Mouse (Mus musculus) MEL (cell line): Measurements from ENCODE around the gene Cd68.
A peak's percentile ranks its signal among the peaks of the same experiment; 100 is the strongest.

Source experiments
- CTCF ChIP-seq, 3 experiments: IDR thresholded peaks in 2 of 3; conservative IDR thresholded peaks in 1 of 3; 2 replicates each; pipeline ENCODE4 v1.5.1; 2011 to 2012; ENCODE audit warnings: low read length in 3 of 3, low read depth in 2 of 3, mild to moderate bottlenecking in 2 of 3, improper control_type of control experiment in 1 of 3, inconsistent platforms in 1 of 3, mixed read lengths in 1 of 3, moderate library complexity in 1 of 3; ENCODE audit not compliant: control insufficient read depth in 1 of 3, insufficient read depth in 1 of 3, poor library complexity in 1 of 3, severe bottlenecking in 1 of 3
- EP300 ChIP-seq, 2 experiments: IDR thresholded peaks; 2 replicates each; pipeline ENCODE4 v1.6.1; 2011; ENCODE audit warnings: improper control_type of control experiment in 2 of 2, low read length in 2 of 2, low read depth in 1 of 2, mild to moderate bottlenecking in 1 of 2
- GATA1 ChIP-seq: IDR thresholded peaks from 2 replicates; pipeline ENCODE4 v1.6.1; 2011; ENCODE audit warnings: low read depth, low read length, improper control_type of control experiment
- JUND ChIP-seq: IDR thresholded peaks from 2 replicates; pipeline ENCODE4 v1.6.1; 2011; ENCODE audit warnings: low read depth, mild to moderate bottlenecking, improper control_type of control experiment, low read length
- MAFK ChIP-seq: IDR thresholded peaks from 2 replicates; pipeline ENCODE4 v1.6.1; 2011; ENCODE audit warnings: low read depth, mild to moderate bottlenecking, low read length, improper control_type of control experiment, borderline replicate concordance
- RCOR1 ChIP-seq: IDR thresholded peaks from 2 replicates; pipeline ENCODE4 v1.6.1; 2012; ENCODE audit warnings: low read depth, mild to moderate bottlenecking, inconsistent platforms, low read length, improper control_type of control experiment
- TCF12 ChIP-seq: IDR thresholded peaks from 2 replicates; pipeline ENCODE4 v1.6.1; 2014; ENCODE audit warnings: low read depth, mild to moderate bottlenecking, inconsistent platforms, low read length, improper control_type of control experiment, moderate library complexity
- USF1 ChIP-seq: IDR thresholded peaks from 2 replicates; pipeline ENCODE4 v1.6.1; 2014; ENCODE audit warnings: low read depth, mild to moderate bottlenecking, inconsistent platforms, low read length, improper control_type of control experiment, moderate library complexity
- ZMIZ1 ChIP-seq: IDR thresholded peaks from 2 replicates; pipeline ENCODE4 v1.6.1; 2012; ENCODE audit warnings: low read depth, mild to moderate bottlenecking, inconsistent platforms, low read length, improper control_type of control experiment, moderate library complexity

GRCm38 (mm10) chr11:69662213-69662966 is 3.6 kb downstream of the Cd68 start, which contains the start of gene Mpdu1:
- TF ChIP-seq USF1 (no peak), GATA1 (0 out of 2 replicates have a peak, but pooled peaks have one; percentile 8), EP300 (IDR thresholded peaks at IDR 0.05; ENCODE audit: low read depth in 1 of 2, low read length in 2 of 2) (no peak), ZMIZ1 (peak; percentile 76; the same call in 1 of the 2 replicates), CTCF (IDR thresholded peaks at IDR 0.05 in 2 of 3, conservative IDR thresholded peaks at IDR 0.05 in 1 of 3; ENCODE audit: control insufficient read depth in 1 of 3, insufficient read depth in 1 of 3, low read depth in 2 of 3, low read length in 3 of 3, poor library complexity in 1 of 3, severe bottlenecking in 1 of 3) (no peak; a peak in 1 of 6 replicates), JUND (no peak), MAFK (no peak), TCF12 (peak; percentile 67; the same call in 1 of the 2 replicates), RCOR1 (no peak; the same call in 1 of the 2 replicates)
